Mouse (Mus musculus) heart, adult 2 months (tissue): ENCODE data around the gene Ndufa4l2. TPM values are rescaled to one million over a fixed set of nuclear protein-coding genes. Genes with fewer than 3 reads are reported as not detected.
A peak's percentile ranks its signal among the peaks of the same experiment; 100 is the strongest.

ENCODE experiments used
- DNase-seq, 2 experiments: peaks; one replicate each; pipeline ENCODE4 v3.0.0; 2021
- H3K27ac ChIP-seq: fragments of 200-600 bp; 2 replicates; pipeline ENCODE4 v1.8.1; 2022
- H3K27me3 ChIP-seq: fragments of 200-500 bp; 2 replicates; pipeline ENCODE4 v1.6.1; 2012; ENCODE audit warnings: mild to moderate bottlenecking, low read length, inconsistent platforms, mixed read lengths; ENCODE audit not compliant: control insufficient read depth, insufficient read depth
- H3K36me3 ChIP-seq: fragments of 200-500 bp; 2 replicates; pipeline ENCODE4 v1.6.1; 2012; ENCODE audit warnings: low read length, inconsistent platforms; ENCODE audit not compliant: control insufficient read depth, insufficient read depth
- H3K4me1 ChIP-seq: fragments of 200-500 bp; 2 replicates; pipeline ENCODE4 v1.6.1; 2011; ENCODE audit warnings: low read length; ENCODE audit not compliant: control insufficient read depth, insufficient read depth
- H3K4me3 ChIP-seq: fragments of 200-600 bp; 2 replicates; pipeline ENCODE4 v1.8.1; 2022
- H3K79me2 ChIP-seq: fragments of 200-500 bp; replicated peaks from 2 replicates; pipeline ENCODE4 v1.6.1; 2012; ENCODE audit warnings: mild to moderate bottlenecking, inconsistent platforms, low read length, moderate library complexity, mixed read lengths; ENCODE audit not compliant: control insufficient read depth, insufficient read depth
- H3K9ac ChIP-seq: fragments of 200-500 bp; 2 replicates; pipeline ENCODE4 v1.6.1; 2012; ENCODE audit warnings: low read depth, mild to moderate bottlenecking, control low read depth, inconsistent platforms, low read length, mixed read lengths
- CTCF ChIP-seq: fragments of 200-600 bp; IDR thresholded peaks from 2 replicates; pipeline ENCODE4 v1.8.1; 2022; ENCODE audit warnings: antibody characterized with exemption, mild to moderate bottlenecking, moderate library complexity
- EP300 ChIP-seq: fragments of 200-500 bp; IDR thresholded peaks from 2 replicates; pipeline ENCODE4 v1.6.1; 2011; ENCODE audit warnings: low read depth, low read length, control low read depth; ENCODE audit not compliant: insufficient read depth
- POLR2A ChIP-seq: fragments of 200-500 bp; IDR thresholded peaks from 2 replicates; pipeline ENCODE4 v1.6.1; 2011; ENCODE audit warnings: mild to moderate bottlenecking, low read depth, low read length, control low read depth; ENCODE audit not compliant: insufficient read depth
- WGBS: fragments of 180-500 bp; shearing (Covaris S2); methylation state at CpG from one replicate; pipeline ENCODE4 v1.1.7; 2018; 5-methylcytosine and 5-hydroxymethylcytosine counted together
- intact Hi-C: fragments of 180-260 bp; cut with DNase I; formaldehyde crosslinking; loops from one replicate; pipeline ENCODE4 v1.15.1; 2025
- polyA plus RNA-seq: library from polyadenylated mRNA; depleted of rRNA; stranded (reverse); fragments of >200 nt; gene quantifications from 2 replicates; pipeline ENCODE4 v1.2.3, GENCODE M21; 2012
- total RNA-seq, 2 experiments: library from RNA; stranded (reverse); gene quantifications; 2 replicates each; pipeline ENCODE4 v1.2.3; 2021

The Ndufa4l2 gene
- total and polyA plus RNA-seq, 3 experiments, result 20.1 to 45.1 (median 27.9) TPM

DNA sequence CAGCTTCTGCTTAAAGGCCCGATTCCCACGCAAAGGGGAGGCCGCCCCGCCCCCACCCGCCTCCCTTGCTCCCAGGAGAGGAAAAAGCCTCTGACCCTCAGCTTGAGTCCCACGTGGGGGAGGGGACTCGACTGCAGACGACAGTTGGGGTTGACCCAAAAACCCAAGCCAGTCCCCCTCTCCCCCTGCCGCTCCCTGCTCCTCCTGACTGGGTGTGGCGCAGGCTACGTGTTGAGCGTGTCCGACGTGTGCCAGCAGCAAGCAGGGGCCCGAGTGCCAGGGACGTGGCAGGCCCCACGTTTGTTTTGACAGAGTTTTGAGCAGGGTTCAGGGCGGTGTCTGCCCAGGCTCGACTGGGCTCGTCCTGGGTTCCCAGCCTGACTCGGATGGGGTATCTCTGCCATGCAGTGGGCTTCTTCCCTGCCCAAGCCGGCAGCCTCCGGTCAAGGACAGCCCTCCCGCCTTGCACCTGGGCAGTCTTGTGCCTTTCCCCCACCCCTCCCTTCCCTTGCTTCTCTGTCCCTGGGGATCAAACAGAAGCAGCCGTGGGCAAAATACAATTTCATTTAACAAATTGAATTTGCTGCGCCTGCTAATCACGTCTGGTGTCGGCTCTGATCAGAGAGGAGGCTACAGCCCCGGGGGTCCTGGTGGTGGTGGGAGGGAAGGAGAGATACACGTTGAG is 2.0 kb downstream of the Ndufa4l2 start:
- peak overlapping the region; percentile 53 for H3K9ac ChIP-seq
- no peaks in the 10 kb centered on the region for H3K36me3 ChIP-seq
- intact Hi-C loops, result no loop called here
- WGBS, result 21% methylated on average over 30 of the region's 30 CpGs
- TF ChIP-seq EP300, result 0 out of 2 replicates have a peak, but pooled peaks have one; percentile 13
- no peak for TF ChIP-seq POLR2A
- TF ChIP-seq CTCF, result no peak
- peak overlapping the region; percentile 13; the same call in 1 of the 2 replicates for H3K4me3 ChIP-seq
- peaks cover 8% of the 10 kb centered on the region; the same call in 1 of the 2 replicates for H3K4me1 ChIP-seq
- H3K79me2 ChIP-seq, result no peaks in the 10 kb centered on the region
- no peaks in the 10 kb centered on the region for H3K27me3 ChIP-seq
- peak; percentile 64 for DNase-seq
- H3K27ac ChIP-seq, result peak overlapping the region; percentile 63

DNA sequence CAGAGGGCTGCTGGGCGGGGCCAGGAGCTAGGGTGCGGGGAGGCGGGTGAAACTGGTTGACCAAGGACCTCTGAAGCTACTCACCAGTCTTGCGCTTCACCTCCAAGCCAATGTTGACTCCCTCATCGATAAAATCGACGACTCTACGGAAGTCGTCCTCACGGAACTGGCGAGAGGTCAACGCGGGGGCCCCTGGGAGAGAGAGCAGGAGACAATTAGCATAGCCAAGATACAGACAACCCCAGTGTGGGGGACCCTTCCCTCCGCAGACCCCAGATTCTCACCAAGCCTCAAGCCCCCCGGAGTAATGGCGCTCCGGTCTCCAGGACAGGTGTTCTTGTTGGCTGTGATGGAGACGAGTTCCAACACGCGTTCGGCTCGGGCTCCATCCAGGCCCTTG is 3.2 kb downstream of the Ndufa4l2 start:
- 94% methylated on average over 22 of the region's 22 CpGs for WGBS

DNA sequence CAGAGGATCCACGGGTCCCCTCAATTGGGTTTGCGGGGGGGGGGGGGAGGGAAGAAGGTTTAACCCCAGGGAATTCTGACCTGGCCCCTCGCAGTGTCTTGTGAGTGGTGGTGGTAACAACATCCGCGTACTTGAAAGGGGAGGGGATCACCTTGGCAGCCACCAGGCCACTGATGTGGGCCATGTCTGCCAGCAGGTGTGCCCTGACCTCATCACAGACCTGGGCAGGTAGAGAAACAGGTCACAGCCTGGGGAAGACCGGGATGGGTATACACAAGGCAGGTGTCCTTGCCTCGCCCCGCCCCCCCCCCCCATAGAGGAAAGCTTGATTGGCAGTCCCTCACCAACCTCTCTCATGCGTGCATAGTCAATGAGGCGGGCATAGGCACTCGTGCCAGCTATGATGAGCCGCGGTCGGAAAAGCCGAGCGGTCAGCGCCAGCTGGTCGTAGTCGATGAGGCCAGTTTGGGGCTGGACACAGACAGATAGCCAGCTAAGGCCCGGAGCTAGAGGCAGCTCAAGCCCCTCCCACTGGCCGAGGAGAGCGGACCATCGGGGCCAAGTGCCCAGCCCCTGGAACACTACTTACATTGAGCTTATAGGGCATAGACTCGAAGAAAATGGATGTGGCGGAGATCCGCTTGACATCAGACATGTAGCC is 4.4 kb downstream of the Ndufa4l2 start:
- intact Hi-C loops, result no loop called here
- Histone ChIP-seq H3K27me3 (no peaks in the 10 kb centered on the region), H3K4me3 (no peak overlapping the region), H3K4me1 (peaks cover 4% of the 10 kb centered on the region; the same call in 1 of the 2 replicates), H3K27ac (no peak overlapping the region), H3K36me3 (no peaks in the 10 kb centered on the region), H3K79me2 (no peaks in the 10 kb centered on the region), H3K9ac (no peak overlapping the region)
- no peak for DNase-seq
- TF ChIP-seq POLR2A (no peak), EP300 (no peak), CTCF (no peak)
- WGBS, result 94% methylated on average over 26 of the region's 26 CpGs

More for the DNA sequence above, 3.2 kb downstream of the Ndufa4l2 start:
- no peak overlapping the region for H3K9ac ChIP-seq
- TF ChIP-seq POLR2A, result no peak
- no peak for TF ChIP-seq CTCF
- no peak for TF ChIP-seq EP300
- no peaks in the 10 kb centered on the region for H3K36me3 ChIP-seq
- H3K27ac ChIP-seq, result no peak overlapping the region
- intact Hi-C loops, result no loop called here
- no peak overlapping the region for H3K4me3 ChIP-seq
- no peaks in the 10 kb centered on the region for H3K27me3 ChIP-seq
- no peak for DNase-seq
- peaks cover 7% of the 10 kb centered on the region; the same call in 1 of the 2 replicates for H3K4me1 ChIP-seq
- H3K79me2 ChIP-seq, result no peaks in the 10 kb centered on the region

DNA sequence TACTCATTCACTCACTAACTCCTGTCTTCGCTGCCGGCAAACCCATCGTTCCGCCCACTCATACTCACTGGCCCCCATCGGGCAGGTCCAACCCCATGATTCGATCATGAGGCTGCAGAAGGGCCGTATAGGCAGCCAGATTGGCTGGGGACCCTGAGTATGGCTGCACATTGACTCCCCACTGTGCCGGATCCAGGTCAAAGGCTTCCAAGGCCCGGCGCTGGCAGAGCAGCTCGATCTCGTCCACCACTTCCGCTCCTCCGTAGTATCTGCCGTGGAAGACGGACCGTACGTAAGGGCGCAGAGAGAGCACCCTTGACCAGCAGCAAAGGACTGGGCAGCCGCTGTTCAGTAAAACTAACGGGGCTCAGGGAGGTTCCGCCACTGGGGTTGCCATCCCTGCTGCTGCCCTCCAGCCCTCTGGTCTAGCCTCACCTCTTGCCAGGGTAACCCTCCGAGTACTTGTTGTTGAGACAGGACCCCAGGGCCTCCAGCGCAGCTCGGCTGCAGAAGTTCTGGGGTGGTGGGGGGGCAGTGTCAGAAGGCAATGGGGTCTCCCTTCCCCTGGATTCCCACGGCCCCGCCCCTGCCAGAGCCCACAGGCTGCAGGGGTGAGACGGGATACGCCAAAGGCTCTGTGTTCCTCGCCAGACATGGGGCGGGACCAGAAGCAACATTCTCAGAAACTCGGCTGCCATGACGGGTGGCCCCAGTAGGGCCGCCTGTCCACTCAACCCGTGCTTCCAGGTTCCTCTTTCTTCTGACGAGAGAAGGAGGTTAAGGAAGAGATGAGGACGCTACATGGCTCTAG is 5.3 kb downstream of the Ndufa4l2 start:
- 93% methylated on average over 37 of the region's 37 CpGs for WGBS
- Histone ChIP-seq H3K79me2 (no peaks in the 10 kb centered on the region), H3K9ac (no peak overlapping the region), H3K27ac (no peak overlapping the region), H3K36me3 (no peaks in the 10 kb centered on the region), H3K27me3 (peaks cover 6% of the 10 kb centered on the region), H3K4me3 (no peak overlapping the region), H3K4me1 (peaks cover 4% of the 10 kb centered on the region; the same call in 1 of the 2 replicates)
- intact Hi-C loops, result no loop called here
- TF ChIP-seq POLR2A (no peak), CTCF (no peak), EP300 (no peak)
- DNase-seq, result no peak

DNA sequence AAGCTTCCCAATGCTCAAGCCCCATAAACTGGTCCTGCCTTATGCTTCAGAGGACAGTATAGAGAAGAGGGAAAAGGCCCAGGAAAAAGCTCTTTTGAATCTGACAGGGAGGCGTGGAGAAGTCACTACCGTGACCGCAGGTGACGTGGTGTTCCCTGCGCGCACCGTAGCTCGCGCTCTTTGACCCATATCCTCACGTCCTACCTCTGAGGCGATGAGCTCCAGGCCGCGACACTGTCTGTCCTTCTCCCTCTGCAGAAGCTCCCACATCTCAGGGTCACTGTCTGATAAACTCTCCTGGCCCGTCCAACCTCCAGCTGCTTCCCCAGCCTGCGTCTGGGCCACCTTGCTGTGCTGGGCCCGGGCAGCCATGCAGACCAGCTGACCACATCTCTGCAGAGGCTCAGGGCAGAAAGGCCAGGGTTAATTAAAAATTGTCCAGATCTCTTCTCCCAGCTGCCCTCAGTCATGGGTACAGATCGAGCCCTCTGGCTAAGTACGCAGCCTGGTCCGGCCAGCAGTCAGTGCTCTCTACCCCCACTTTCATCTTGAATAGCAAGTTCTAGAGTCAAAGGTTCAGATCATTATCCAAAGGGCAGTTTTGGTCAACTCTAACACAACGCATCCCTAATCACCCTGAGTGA is 6.1 kb downstream of the Ndufa4l2 start:
- H3K27ac ChIP-seq, result no peak overlapping the region
- H3K4me1 ChIP-seq, result peaks cover 4% of the 10 kb centered on the region; the same call in 1 of the 2 replicates
- TF ChIP-seq POLR2A, result no peak
- TF ChIP-seq CTCF, result no peak
- no peak for TF ChIP-seq EP300
- H3K9ac ChIP-seq, result no peak overlapping the region
- no peaks in the 10 kb centered on the region for H3K79me2 ChIP-seq
- DNase-seq, result no peak
- H3K4me3 ChIP-seq, result no peak overlapping the region
- H3K36me3 ChIP-seq, result no peaks in the 10 kb centered on the region
- peaks cover 7% of the 10 kb centered on the region for H3K27me3 ChIP-seq
- WGBS, result 82% methylated on average over 20 of the region's 20 CpGs
- intact Hi-C loops, result no loop called here
